Comparison of ENCODE assay signal across 8 mouse cellular contexts in genomic region chr2:181364860-181365596, GRCm38 (mm10). TPM values are rescaled to one million over a fixed set of nuclear protein-coding genes. Genes with fewer than 3 reads are reported as not detected.
DNase-seq lines count a peak whose midpoint lies in the region; ATAC-seq lines count a peak whose summit lies in the region.

TSS of gene Zgpat (plus strand) at chr2:181364928.
TSS of gene Arfrp1 (minus strand) at chr2:181365404.

- peaks cover 8% of the 10 kb centered on the region for H3K4me1 ChIP-seq in brown adipose tissue, adult 24 weeks (ENCODE audit: control insufficient read depth, insufficient read depth, insufficient read length, low read length)
- peaks cover 3 to 31% of the 10 kb centered on the region in 2 experiments for H3K4me1 ChIP-seq in heart, embryonic 14.5 days (ENCODE audit: control insufficient read depth in 2 of 2, insufficient read depth in 2 of 2, low read length in 2 of 2)
- H3K4me1 ChIP-seq in liver, embryonic 13.5 days (replicated peaks), result peaks cover 42% of the 10 kb centered on the region
- H3K4me1 ChIP-seq in stomach, embryonic 16.5 days (ENCODE audit: control insufficient read depth, insufficient read depth, low read length), result peaks cover 23% of the 10 kb centered on the region

- WGBS in heart, embryonic 14.5 days, result under 1% methylated on average over 64 of the region's 71 CpGs
- whole genome bisulfite sequencing in liver, embryonic 13.5 days (ENCODE audit: insufficient replicate concordance), result under 1% methylated on average over 71 of the region's 71 CpGs
- under 1% methylated on average over 64 of the region's 71 CpGs for WGBS in stomach, embryonic 16.5 days

- peak; percentile 89 for ATAC-seq in heart, embryonic 14.5 days (ENCODE audit: insufficient number of reproducible peaks, insufficient read depth, low FRiP score, low read depth)
- peak; percentile 92 for ATAC-seq in liver, embryonic 13.5 days (ENCODE audit: low read depth)
- ATAC-seq in stomach, embryonic 16.5 days (ENCODE audit: insufficient read depth, low FRiP score), result peak; percentile 90

- H3K9me3 ChIP-seq in heart, embryonic 14.5 days (ENCODE audit: control insufficient read depth, low read length), result no peaks in the 10 kb centered on the region
- peaks cover 3% of the 10 kb centered on the region; the same call in 1 of the 2 replicates for H3K9me3 ChIP-seq in liver, embryonic 13.5 days (replicated peaks)
- H3K9me3 ChIP-seq in stomach, embryonic 16.5 days (replicated peaks; ENCODE audit: control insufficient read depth, low read length), result no peaks in the 10 kb centered on the region; the same call in 1 of the 2 replicates

- peak within 1 kb of the TSS; percentile 87 for H3K27ac ChIP-seq in brown adipose tissue, adult 24 weeks (replicated peaks; ENCODE audit: low read depth, low read length)
- peak within 1 kb of the TSS; percentile 85 to 90 for H3K27ac ChIP-seq in heart, embryonic 14.5 days (replicated peaks in 1 of 2; ENCODE audit: control insufficient read depth in 1 of 2, insufficient read depth in 1 of 2, low read depth in 2 of 2, low read length in 2 of 2)
- H3K27ac ChIP-seq in liver, embryonic 13.5 days, result peak within 1 kb of the TSS; percentile 88
- peak within 1 kb of the TSS; percentile 86 for H3K27ac ChIP-seq in stomach, embryonic 16.5 days (ENCODE audit: low read length)

- H3K27me3 ChIP-seq in heart, embryonic 14.5 days (ENCODE audit: control insufficient read depth, insufficient read depth, low read length), result no peaks in the 10 kb centered on the region
- H3K27me3 ChIP-seq in liver, embryonic 13.5 days, result no peaks in the 10 kb centered on the region
- H3K27me3 ChIP-seq in stomach, embryonic 16.5 days (ENCODE audit: control insufficient read depth, insufficient read depth, low read length), result no peaks in the 10 kb centered on the region

- peaks cover 58% of the 10 kb centered on the region for H3K36me3 ChIP-seq in heart, embryonic 14.5 days (ENCODE audit: control insufficient read depth, insufficient read depth, low read length)
- peaks cover 45% of the 10 kb centered on the region for H3K36me3 ChIP-seq in liver, embryonic 13.5 days
- H3K36me3 ChIP-seq in stomach, embryonic 16.5 days (ENCODE audit: control insufficient read depth, insufficient read depth, low read length), result peaks cover 5% of the 10 kb centered on the region; the same call in 1 of the 2 replicates

- peak; percentile 87 for DNase-seq in CD4-positive, CD25-positive, alpha-beta regulatory T cell, adult 2 months (ENCODE audit: low read depth, low spot score)
- peak; percentile 54 for DNase-seq in fibroblast of lung, adult 2 months (ENCODE audit: low read depth)
- DNase-seq in kidney, postnatal 14 days, result peak; percentile 93
- peak; percentile 83 for DNase-seq in liver, embryonic 13.5 days
- DNase-seq in neural tube, embryonic 10.5 days (ENCODE audit: extremely low spot score, low spot score), result peak; percentile 93

- H3K4me2 ChIP-seq in heart, embryonic 14.5 days (ENCODE audit: low read length), result peak within 1 kb of the TSS; percentile 97
- peak within 1 kb of the TSS; percentile 95 for H3K4me2 ChIP-seq in liver, embryonic 13.5 days
- peak within 1 kb of the TSS; percentile 96 for H3K4me2 ChIP-seq in stomach, embryonic 16.5 days (ENCODE audit: low read depth, low read length)

- H3K9ac ChIP-seq in heart, embryonic 14.5 days (ENCODE audit: low read length), result peak within 1 kb of the TSS; percentile 93
- peak within 1 kb of the TSS; percentile 92 for H3K9ac ChIP-seq in liver, embryonic 13.5 days
- peak within 1 kb of the TSS; percentile 91 for H3K9ac ChIP-seq in stomach, embryonic 16.5 days (ENCODE audit: low read length)

- H3K4me3 ChIP-seq in brown adipose tissue, adult 24 weeks (ENCODE audit: insufficient read depth, low read depth, low read length), result peak within 1 kb of the TSS; percentile 86
- H3K4me3 ChIP-seq in heart, embryonic 14.5 days (ENCODE audit: control insufficient read depth in 1 of 2, insufficient read depth in 1 of 2, low read depth in 1 of 2, low read length in 2 of 2), result peak within 1 kb of the TSS; percentile 73 to 93
- H3K4me3 ChIP-seq in liver, embryonic 13.5 days (replicated peaks), result peak within 1 kb of the TSS; percentile 88
- H3K4me3 ChIP-seq in stomach, embryonic 16.5 days (replicated peaks; ENCODE audit: low read length), result peak within 1 kb of the TSS; percentile 81

RNA-seq across cellular contexts. Expression of gene Zgpat, which starts in this region (rescaled TPM):
- polyA plus RNA-seq in brown adipose tissue, adult 24 weeks (2012; ENCODE audit: insufficient read depth, insufficient read length, missing spikeins), result 12.4 TPM in 2 replicates
- polyA plus RNA-seq in heart, embryonic 14.5 days (2014; fragmentation: Nextera tagmentation; extraction: Ambion mirVana), result 26.3 and 26.5 TPM in 2 replicates
- 12.3 and 13.8 TPM in 2 replicates for polyA plus RNA-seq in liver, embryonic 13.5 days (2015; fragmentation: Nextera tagmentation; extraction: Ambion mirVana)
- polyA plus RNA-seq in stomach, embryonic 16.5 days (2015; fragmentation: Nextera tagmentation; extraction: Ambion mirVana), result 34.5 and 35.6 TPM in 2 replicates

RNA-seq across cellular contexts. Expression of gene Arfrp1, which starts in this region (rescaled TPM):
- 40.7 and 53.9 TPM in 2 replicates for polyA plus RNA-seq in brown adipose tissue, adult 24 weeks (2012; ENCODE audit: insufficient read depth, insufficient read length, missing spikeins)
- polyA plus RNA-seq in heart, embryonic 14.5 days (2014; fragmentation: Nextera tagmentation; extraction: Ambion mirVana), result 42.8 and 46.9 TPM in 2 replicates
- polyA plus RNA-seq in liver, embryonic 13.5 days (2015; fragmentation: Nextera tagmentation; extraction: Ambion mirVana), result 26.6 and 27.8 TPM in 2 replicates
- polyA plus RNA-seq in stomach, embryonic 16.5 days (2015; fragmentation: Nextera tagmentation; extraction: Ambion mirVana), result 53.7 and 59.5 TPM in 2 replicates

Comparison
In these comparisons a context has a peak if more than half of its experiments do, and no peak if none do; other contexts are left out.
1. Peak in every context shown above with its lines: DNase-seq, ATAC-seq, H3K4me3 ChIP-seq and H3K27ac ChIP-seq.